Mouse (Mus musculus) right cerebral cortex, postnatal 4 days (tissue): Measurements from ENCODE around the gene Lgals7.

Experiments used
- DNase-seq: peaks from one replicate; pipeline ENCODE4 v3.0.0-alpha.2; 2022

Gene Lgals7

DNA sequence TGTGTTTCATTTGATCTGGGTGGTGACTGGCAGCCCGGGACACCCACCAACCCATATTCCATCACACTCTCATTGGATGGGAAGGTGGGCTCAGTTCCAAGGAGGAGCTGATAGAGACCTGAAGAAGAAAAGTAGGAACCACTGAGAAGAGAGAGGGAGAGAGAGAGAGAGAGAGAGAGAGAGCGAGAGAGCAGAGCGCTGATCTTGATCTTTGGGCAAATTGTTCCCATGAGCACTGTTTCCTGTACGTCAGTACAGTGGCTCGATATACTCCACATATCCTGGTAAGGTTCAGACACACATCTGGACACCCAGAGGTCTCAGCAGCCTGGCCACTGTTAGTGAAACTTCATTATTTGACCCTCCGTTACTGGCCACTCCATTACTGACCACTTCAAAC, at the start of gene Lgals7:
Gene Lgals7, plus strand, starts transcription at position 314 of the 400 bp plus-strand sequence.
- DNase-seq, result no peak

DNA sequence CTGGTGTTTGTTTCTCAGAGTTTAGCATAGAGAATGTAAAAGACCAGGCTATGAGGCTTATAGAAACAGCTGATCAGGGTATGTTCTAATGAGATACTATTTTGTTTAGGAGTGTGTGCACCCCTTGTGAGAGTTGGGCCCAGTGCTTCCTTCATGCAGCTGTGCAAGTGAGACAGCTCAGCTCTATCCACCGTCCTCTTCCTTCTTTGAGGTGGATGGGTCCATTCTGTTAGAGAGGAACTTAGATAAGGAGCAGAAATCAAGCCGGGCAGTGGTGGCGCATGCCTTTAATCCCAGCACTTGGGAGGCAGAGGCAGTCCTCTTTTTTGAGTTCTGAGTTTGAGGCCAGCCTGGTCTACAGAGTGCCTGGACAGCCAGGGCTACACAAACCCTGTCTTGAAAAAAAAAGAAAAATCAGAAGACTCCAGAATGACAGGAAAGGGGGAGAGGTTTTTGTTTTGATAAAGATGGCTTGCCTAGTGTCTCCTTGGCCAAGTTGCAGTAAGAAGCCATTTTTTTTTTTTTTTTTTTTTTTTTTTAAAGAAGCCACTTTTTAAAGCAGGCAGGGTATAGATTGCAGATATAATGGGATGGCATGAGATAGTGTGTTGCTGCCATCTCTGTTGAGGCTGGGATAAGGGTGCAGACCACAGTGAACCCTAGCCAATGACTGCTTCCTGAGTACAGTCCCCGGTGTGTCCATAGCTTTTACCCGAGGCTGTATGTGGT, 49.2 kb upstream of the Lgals7 start:
- no peak for DNase-seq

DNA sequence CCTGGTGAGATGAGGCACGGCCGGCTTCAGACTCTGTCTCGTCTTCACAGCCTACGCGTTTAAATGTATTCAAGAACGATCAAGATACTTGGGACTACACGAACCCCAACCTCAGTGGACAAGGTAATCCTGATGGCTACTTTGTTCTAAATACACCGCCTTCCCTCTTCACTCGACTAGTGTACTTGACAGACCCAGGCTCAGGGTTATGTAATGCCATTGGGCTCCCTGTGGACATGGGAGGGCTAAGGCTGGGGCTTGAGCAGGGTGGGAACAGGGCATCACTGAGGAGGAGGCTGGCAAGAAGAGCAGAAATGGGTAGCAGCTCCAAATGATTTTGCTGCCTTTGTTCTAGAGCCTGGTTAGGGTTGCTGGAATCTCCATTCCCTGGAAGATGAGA, 48.4 kb upstream of the Lgals7 start:
- no peak for DNase-seq

DNA sequence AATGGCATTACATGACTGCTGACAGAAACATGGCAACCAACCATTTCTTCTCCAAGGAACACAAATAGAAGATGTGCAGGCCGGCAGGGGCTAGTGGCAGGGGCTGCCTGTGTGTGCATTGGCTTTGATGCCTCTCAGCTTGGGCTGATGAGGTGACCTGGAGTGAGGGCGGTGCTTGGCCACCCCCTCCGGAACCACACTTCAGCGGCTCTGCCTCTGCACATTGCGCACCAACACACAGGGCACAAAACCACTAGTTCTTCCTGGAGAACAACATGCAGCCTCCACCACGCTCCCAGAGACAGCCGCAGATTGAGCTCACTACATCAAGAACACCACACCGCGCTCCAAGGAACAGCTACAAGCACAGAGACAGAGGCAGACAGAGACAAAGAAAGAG, 47.5 kb upstream of the Lgals7 start:
- DNase-seq, result no peak

DNA sequence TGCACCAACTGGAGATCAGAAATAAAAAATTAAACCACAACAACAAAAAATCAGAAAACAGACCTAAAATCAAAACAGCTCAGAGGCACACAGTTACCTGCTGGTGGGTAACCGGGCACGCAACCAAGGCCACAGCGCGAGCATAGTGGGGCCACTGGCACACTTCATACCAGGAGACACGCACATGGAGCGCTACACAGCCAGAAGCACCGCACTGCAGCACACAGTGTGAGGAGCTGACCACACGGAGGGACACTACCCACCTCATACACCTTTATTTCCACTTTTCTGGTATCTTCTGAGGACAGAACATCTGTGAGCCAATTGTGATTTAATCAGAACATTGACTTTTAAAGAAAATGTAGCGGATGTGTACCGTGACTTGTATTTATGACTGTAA, 46.7 kb upstream of the Lgals7 start:
- DNase-seq, result no peak

DNA sequence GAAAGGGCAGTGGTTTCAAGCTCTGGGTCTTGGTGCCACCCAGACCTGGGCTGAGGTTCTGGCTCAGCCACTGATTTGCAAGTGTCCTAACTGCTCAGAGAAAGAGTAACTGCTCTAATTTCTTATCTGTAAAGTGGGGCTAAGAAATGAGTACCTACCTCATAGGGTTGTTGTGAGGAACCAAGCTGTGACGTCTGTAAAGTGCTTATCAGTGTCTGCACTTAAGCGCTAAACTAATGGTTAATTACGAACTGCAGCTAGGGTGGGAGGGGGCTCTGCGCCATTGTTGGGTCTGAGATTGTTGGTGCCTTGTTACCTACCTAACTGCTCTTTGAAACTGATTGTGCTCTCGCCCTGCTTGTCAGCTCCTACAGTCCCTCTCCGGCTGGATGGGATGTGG, 46.1 kb upstream of the Lgals7 start:
- DNase-seq, result no peak

DNA sequence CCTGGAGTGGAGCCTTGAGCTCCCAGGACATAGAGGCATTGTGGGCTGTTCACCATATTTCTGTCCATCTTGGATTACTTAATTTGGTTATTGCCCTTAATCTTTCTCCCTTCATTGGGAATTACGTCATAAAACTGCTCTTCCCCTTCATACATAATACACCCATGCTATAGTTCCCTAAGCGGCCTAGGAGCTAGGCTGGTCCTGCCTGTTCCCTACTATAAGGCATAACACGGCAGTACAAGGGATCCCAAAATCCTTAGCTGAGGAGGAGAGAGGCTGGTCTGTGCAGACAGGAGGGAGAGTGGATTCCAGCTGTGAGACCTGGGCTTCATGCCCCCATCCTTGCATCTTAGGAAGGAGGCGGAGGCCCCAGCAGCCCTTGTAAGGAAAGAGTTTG, 45.7 kb upstream of the Lgals7 start:
- DNase-seq, result no peak

DNA sequence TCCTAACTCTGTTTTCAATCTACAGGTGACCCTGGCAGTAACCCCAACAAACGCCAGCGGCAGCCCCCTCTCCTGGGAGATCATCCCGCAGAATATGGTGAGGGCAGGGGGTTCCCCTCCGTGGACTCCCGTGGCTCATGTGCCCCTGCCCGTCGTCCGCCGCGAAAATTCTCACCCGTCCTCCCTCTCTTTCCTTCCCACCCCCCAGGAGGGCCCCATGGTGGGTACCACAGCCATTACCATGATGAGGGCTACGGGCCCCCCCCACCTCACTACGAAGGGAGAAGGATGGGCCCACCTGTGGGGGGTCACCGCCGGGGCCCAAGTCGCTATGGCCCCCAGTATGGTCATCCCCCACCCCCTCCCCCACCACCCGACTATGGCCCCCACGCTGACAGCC, 45.2 kb upstream of the Lgals7 start:
- no peak for DNase-seq

DNA sequence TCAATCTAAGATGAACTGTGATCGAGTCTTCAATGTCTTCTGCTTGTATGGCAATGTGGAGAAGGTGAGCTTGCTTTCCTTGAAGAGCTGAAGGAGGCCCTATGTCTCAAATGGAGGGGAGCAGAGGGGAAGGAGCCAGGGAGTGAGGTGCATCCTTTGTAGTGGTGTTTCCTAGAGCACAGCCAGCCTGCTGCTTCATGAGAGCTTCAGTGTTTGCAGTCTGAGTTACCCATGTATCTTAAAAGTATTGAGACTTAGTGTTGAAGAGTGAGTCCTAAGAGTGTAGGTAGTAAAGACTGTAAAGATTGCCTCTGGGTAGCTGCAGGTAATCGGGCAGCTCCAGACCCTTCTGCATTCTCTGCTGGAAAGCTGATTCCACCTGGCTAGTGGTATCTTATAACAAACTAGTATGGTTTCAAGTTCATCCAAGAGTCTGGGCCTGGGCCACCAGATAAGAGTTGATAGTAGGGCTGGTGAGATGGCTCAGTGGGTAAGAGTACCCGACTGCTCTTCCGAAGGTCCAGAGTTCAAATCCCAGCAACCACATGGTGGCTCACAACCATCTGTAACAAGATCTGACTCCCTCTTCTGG, 44.7 kb upstream of the Lgals7 start:
- no peak for DNase-seq

DNA sequence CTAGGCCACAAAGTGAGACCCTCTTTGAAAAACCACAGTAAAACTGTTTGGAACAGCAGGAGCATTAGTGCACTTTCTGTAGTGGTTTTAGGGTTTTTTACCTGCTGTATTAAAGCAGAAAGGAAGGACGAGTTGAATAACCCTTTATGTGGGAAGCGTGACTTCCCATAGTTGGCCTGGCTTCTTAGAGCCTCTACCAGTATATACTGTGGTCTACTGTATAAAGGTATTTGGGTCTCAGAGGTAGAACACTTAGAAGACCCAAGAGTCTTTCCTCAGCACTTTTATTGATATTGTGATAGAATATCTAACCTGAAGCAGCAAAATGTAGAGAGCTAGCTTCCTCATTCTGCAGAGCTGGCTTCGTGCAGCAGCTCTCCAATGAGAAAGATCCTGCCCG, 44.1 kb upstream of the Lgals7 start:
- DNase-seq, result no peak

DNA sequence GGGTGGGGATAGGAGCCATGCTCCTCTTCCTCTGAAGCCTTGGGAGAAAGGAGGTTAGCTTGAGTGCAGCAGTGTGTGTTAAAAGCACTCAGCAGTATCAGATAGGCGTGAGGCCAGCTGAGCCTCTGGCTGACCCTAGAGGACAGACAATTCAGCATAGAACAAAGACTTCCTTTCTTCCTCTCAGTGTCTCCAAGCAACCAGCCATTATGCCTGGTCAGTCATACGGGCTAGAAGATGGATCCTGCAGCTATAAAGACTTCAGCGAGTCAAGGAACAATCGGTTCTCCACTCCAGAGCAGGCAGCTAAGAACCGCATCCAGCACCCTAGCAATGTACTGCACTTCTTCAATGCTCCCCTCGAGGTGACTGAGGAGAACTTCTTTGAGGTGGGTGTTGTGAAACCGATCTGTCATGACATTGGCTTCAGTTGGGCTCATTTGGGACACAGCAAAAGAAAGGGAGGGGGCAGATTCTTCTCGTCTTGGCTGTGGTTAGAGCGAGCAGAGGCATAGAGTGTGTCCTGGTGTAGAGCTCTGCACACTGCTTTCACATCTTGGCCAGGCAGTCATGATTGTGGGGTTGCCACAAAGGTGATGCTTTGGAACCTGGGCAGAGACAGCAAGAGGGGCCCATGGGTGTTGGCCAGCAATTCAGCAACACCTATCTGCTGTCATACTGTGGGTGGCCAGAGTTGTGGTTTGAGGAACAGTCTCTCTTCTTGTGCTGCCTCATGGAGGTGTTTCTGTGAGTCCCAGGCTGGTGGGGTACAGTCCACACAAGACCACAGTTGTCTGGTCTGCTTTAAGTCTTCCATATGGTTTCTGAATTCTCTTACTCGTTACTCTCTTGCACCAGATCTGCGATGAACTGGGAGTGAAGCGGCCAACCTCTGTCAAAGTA, 43.0 kb upstream of the Lgals7 start:
- no peak for DNase-seq

DNA sequence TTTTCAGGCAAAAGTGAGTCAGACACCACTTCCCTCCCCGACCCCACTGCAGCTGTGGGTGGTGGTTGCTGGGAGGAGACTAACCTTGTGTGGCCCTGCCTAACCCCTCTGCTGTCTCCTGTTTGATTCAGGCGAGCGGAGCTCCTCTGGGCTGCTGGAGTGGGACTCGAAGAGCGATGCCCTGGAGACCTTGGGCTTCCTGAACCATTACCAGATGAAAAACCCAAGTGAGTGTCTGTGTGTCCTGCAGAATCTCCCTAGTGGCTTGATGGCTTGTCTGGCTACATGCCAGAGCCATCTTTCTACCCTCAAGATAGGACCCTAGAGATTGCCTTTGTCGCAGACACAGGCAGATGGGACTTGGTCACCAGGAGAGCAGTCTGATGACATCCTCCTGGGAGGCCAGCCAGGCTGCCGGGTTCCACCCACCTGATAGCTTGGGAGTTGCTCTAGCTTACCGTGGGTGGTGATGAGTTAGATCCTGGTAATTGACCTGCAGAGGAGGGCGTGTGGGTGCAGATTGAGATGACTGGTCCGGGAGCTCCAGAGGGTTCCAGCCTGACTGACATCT, 42.3 kb upstream of the Lgals7 start:
- DNase-seq, result no peak

DNA sequence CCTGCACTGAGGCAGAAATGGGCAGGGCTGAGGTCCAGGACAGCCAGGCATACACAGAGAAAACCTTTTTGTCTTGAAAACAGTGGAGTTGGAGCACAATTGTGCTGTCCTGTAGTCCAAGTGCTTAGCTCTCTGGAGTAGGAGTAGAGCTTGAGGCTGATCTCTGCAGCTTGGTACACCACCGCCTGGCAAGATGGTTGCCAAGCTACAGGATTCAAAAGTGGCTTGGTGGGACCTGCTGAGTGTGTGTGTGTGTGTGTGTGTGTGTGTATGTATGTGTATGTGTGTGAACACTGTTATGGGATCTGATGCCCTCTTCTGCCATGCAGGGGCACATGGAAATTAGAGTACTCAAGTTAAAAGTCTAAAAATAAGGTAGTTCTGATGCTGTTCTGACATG, 41.1 kb upstream of the Lgals7 start:
- no peak for DNase-seq

DNA sequence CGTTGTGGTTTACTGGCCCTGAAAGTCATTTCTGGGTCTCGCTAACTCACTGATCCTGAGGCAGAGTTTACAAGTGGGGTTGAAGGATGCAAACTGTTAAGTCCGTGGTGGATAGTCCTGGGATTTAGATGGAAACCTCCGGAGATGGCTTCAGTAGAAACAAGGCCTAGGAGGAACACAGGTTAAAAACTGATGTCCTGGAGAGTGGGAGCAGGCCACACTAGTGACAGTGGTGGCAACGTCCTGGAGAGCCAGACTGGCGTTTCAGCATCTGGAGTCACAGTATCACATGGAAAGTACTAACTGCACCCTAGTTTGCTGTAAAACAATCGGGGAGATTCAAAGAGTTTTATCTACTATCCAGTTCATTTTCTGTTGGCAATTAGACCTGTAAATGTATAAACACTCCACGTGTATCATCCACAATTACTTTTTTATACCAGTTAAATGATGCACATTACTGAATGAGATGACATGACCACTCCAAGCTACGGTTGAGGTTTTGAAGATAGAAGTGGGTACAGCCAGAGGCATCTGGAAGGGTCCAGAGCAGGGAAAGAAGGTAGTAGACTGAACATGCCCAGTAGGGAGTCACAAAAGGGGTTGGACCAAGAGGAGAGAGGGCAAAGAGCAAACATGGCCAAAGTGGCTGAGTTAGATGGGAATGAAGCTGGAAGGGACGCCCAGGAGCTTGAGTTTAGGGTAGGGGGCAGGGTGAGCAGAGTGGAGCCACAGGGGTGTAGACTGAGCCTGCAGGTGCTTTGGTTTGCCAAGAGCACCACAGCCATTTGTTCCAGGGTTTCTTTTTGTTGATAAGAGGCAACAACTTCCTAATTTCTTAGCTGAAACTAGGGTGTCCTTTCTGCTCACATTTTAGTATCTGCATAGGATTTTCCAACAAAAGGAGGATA, 40.4 kb upstream of the Lgals7 start:
- DNase-seq, result no peak

DNA sequence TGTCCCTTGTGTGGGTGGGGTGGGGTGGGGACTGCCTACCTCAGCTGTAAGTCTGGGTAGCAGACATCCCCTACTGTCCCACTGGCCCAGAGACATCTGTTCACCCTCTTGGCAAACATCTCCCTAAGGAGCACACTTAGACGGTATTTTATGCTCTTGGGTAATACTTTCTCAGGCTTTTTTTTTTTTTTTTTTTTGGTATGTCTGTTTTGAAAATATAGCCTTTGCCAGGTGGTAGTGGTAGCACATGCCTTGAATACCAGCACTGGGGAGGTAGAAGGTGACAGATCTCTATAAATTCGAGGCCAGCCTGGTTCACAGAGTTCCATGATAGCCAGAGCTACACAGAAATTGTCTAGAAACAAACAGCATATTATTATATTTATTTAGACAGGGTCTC, 39.7 kb upstream of the Lgals7 start:
- no peak for DNase-seq

DNA sequence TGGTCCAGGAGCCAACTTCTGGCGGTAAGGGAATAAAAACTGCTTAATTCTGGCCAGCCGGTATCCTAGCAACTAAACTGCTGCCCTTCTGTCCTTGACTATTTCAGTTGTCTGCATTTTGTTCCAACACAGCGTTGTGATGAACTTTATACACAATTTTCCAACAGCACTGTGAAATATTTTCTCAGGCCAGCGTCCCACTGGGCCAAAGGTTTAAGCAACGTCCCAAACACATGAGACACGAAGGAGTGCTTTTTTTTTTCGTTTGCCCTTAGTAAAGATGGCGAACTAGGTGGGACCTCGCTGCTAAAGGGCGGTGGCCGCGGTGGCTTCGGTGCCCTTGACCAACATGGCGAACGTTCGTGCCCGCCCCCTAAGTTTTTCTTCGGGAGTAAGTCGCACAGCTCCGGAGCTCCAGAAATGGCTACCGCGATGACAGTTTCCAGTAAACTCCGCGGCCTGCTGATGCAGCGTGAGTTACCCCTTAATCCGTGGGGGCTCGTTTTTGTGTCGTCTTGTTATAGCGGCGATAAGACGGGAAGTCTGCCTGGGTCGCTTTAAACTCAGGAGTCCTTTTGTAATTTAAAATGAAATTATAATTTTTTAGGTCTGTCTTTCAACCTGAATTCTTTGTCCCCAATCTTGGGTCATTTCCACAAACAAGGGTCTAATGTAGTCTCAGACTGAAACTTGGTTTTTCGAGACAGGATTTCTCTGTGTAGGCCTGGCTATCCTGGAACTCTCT, 38.5 kb upstream of the Lgals7 start, which contains the start of gene Ech1:
Gene Ech1, plus strand, starts transcription at position 277 of the 745 bp plus-strand sequence.
- DNase-seq, result peak; percentile 84

DNA sequence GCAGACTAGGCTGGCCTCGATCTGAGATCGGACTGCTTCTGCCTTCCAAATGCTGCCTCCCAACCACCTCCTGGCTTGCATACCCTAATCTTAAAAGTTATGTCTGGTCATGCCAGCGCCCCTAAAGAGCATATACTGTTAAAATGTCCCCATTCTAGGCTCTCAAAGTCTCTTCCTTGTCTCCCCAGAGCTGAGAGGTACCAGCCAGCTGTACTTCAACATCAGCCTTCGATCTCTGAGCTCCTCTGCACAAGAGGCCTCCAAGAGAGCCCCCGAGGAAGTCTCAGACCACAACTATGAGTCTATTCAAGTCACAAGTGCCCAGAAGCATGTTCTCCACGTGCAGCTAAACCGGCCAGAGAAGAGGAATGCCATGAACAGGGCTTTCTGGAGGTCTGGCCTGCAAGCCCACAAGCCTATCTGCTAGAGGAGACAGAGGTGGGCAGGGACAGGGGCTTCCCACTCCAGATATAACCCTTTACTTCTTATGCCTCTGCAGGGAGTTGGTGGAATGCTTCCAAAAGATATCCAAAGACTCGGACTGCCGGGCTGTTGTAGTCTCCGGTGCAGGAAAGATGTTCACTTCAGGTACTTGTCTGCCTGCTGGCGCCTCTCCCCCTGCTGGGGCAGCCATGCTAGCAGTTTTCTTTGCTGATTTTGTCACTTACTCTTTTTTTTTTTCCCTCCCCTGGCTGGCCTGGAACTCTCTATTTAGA, 37.8 kb upstream of the Lgals7 start:
- no peak for DNase-seq

DNA sequence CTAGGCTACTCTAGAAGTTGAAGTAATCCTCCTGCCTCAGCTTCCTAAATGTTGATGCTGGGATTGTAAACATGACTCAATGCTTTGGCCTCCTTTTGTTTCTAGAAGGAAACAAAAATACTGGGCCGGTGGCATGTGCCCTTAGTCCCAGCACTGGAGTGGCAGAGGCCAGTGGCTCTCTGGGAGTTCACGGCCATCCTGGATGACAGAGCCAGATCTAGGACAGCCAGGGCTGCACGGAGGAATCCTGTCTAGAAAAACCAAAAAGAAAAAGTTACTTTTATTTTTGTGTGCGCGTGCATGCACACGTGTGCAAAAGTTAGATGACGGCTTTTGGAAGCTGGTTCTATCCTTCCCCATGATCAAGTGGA, 37.3 kb upstream of the Lgals7 start:
- DNase-seq, result no peak

DNA sequence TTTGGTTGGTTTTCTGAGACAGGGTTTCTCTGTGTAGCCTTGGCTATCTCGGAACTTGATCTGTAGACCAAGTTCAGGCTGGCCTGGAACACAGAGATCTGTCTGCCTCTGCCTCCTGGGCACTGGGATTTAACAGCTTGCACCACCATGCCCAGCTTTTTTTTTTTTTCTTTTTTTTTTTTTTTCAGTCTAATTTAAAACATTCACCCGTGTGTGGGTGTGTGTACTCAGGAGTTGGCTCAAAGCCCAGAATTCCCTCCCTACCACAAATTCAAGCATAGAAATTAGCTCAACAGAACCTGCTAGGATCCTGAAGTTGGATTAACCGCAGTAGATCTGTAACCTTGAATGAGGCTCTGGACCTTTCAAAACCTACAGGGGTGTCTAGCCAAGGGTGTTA, 36.3 kb upstream of the Lgals7 start:
- peak; percentile 38 for DNase-seq

DNA sequence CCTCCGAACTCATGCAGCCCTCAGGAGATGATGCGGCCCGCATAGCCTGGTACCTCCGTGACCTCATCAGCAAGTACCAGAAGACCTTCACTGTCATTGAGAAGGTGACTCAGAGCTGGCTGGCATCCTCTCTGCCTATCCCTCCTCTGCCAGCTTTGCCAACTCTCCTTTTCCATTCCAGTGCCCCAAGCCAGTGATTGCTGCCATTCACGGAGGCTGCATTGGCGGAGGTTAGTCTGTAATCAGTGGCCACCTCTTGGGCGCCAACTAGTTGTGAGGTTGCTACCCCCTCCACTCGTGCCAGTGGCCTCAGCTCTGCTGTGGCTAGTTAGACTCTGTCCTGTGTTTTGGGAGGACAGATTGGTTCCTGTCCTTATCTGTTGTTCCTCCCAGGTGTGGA, 33.8 kb upstream of the Lgals7 start:
- DNase-seq, result no peak

DNA sequence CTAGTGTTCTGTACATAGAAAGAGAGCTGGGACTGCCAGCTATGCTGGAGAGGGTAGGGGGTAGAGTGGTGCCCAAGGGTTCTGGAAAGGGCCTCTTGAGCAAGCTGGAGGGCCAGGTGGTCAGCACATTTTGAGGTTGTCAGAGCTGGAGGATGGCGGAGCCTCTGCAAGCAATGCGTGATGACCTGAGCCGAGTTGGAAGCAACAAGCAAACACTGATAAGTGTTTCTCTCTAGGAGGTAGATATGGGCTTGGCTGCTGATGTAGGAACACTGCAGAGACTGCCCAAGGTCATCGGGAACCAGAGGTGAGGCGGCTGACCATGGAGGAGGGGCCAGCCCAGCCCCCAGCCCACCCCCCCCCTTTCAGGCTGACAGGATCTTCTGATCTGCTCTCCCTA, 32.7 kb upstream of the Lgals7 start:
- no peak for DNase-seq
